Mouse (Mus musculus): ENCODE data around the gene Ric8b. TPM values are rescaled to one million over a fixed set of nuclear protein-coding genes. Genes with fewer than 3 reads are reported as not detected.

Gene Ric8b
- polyA plus RNA-seq, 1 experiment from 2014 or later: 44.0 TPM

DNA sequence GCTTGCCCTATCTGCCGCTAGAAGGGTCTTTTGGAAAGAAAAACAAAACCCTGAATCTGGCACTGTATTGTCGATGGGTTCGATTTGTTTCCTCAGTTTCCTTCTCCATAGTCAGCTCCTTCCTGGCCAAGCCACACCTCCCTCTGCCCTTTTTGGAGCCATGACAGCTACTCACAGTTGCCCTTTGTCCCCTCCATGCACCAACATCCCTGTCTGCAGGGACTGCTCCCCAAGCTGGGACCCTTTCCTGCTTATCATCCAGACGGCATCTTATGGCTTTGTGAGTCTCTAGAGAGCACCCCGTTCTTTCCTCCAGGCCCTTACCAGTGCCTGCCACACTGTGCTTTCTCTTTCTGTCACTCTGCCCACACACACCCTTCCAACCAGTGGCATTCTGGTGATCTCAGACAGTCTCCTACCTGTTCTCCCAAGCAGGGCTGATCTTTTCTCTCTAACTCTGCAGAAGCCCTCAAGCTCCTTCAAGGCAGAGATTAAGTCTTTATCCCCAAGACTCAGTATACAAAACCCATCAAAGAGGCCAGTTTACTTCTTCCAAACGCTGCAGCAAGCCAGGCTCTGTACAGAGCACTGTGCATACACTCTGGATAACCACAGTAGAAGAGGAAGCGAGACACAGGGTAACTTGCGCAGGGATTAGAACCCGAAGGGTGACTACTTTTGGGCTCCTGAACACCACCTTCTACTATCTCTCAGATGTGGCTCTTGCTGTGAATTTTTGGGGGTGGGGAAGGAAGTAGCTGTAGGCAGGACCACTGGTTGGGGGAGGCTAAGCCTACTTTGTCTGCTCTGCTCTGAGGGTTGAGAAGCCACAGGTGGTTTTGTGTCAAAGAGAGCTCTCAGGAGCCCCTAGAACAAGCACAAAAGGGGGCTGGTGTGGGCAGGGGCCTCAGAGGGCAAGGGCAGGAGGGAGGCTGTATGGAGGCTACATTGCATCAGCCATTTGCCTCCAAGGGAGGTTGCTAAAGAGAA is 20.2 kb upstream of the Ric8b start:
- no peak for ATAC-seq (ENCODE audit: low FRiP score)
- H3K9ac ChIP-seq (replicated peaks): no peak overlapping the region
- H3K27ac ChIP-seq (replicated peaks): no peak overlapping the region
- no peaks in the 10 kb centered on the region for H3K36me3 ChIP-seq
- H3K4me1 ChIP-seq: peaks cover 3% of the 10 kb centered on the region; the same call in 1 of the 2 replicates
- no peaks in the 10 kb centered on the region for H3K27me3 ChIP-seq (replicated peaks)
- no peak overlapping the region for H3K4me3 ChIP-seq (replicated peaks)
- WGBS: 73% methylated on average over 9 of the region's 9 CpGs
- H3K4me2 ChIP-seq: no peak overlapping the region
- H3K9me3 ChIP-seq (replicated peaks): no peaks in the 10 kb centered on the region

DNA sequence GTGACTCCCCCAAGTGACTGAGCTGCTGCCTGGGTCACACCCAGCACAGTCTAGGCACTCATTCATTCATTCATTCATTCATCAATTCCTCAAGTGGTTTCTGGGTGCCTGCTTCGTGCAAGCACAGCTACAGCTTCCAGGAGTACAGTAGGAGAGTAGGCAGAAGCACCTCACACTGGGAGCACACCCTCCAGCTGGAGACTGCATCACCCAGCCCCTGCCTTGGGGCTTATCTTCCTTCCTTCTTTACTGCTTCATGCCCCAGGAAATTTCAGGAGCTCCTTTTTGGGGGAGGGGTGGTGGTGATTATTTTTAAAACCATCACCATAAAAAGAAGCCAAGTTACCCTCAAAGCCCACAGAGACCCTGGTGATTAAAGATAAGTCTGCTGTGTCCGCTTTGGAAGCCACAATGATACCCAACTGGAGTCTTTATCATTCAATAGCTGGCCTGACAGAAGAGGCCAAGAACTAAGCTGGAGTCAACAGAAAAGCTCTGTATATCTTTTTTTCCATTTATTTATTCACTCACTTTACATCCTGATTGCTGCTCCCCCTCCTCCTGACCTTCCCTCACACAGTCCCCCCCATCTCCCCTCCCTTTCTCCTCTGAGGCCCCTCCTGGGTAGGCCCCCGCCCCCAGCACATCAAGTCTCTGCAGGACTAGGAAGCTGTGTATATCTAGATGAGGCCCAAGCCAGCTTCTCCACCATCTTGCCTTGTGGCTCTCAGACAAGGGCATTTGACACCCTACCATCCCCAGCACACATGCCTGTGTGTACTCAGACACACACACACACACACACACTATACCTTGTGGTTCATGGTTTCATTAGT is 19.1 kb upstream of the Ric8b start:
- Histone ChIP-seq H3K9ac (replicated peaks) (no peak overlapping the region), H3K27me3 (replicated peaks) (no peaks in the 10 kb centered on the region), H3K9me3 (replicated peaks) (no peaks in the 10 kb centered on the region), H3K36me3 (no peaks in the 10 kb centered on the region), H3K4me2 (no peak overlapping the region), H3K27ac (replicated peaks) (no peak overlapping the region; the same call in 1 of the 2 replicates), H3K4me1 (peaks cover 6% of the 10 kb centered on the region), H3K4me3 (replicated peaks) (no peak overlapping the region)
- ATAC-seq (ENCODE audit: low FRiP score): no peak
- WGBS: 75% methylated on average over 3 of the region's 3 CpGs

- Histone ChIP-seq H3K4me1 (peaks cover 20% of the 10 kb centered on the region), H3K9me3 (replicated peaks) (no peaks in the 10 kb centered on the region), H3K27ac (replicated peaks) (no peak overlapping the region), H3K4me3 (replicated peaks) (no peak overlapping the region), H3K36me3 (no peaks in the 10 kb centered on the region), H3K4me2 (no peak overlapping the region), H3K9ac (replicated peaks) (no peak overlapping the region), H3K27me3 (replicated peaks) (no peaks in the 10 kb centered on the region)
- WGBS: 81% methylated on average over 5 of the region's 5 CpGs
- ATAC-seq (ENCODE audit: low FRiP score): no peak
Measured at GRCm38 (mm10) chr10:84901676-84902075, 15.7 kb upstream of the Ric8b start.

GRCm38 (mm10) chr10:84902213-84902612 is 15.2 kb upstream of the Ric8b start:
- H3K9me3 ChIP-seq (replicated peaks): no peaks in the 10 kb centered on the region
- no peak overlapping the region for H3K4me2 ChIP-seq
- no peaks in the 10 kb centered on the region for H3K36me3 ChIP-seq
- H3K27me3 ChIP-seq (replicated peaks): no peaks in the 10 kb centered on the region
- 68% methylated on average over 2 of the region's 2 CpGs for WGBS
- no peak overlapping the region for H3K9ac ChIP-seq (replicated peaks)
- H3K4me3 ChIP-seq (replicated peaks): no peak overlapping the region
- no peak overlapping the region for H3K27ac ChIP-seq (replicated peaks)
- no peak for ATAC-seq (ENCODE audit: low FRiP score)
- peaks cover 21% of the 10 kb centered on the region for H3K4me1 ChIP-seq

DNA sequence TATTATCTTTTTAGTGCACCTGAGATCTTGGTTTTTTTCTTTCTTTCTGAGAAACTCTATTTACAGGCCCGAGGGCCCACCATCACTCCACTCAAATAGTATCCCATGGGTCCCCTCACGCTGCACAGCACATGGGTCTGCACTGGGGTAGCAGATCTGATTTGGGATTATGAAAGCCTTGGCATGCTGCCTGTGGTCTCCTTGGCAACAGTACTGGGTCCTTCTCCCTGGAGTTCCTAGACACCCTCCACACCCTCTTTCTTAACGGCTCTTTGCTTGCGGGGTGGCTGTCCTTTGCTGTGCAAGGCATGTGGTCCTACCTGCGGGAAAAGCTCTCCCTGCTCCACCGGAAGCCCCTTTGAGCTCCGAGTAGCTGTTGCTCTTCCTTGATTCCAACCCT is 14.1 kb upstream of the Ric8b start:
- WGBS: 32% methylated on average over 6 of the region's 7 CpGs
- Histone ChIP-seq H3K27me3 (replicated peaks) (no peaks in the 10 kb centered on the region), H3K9me3 (replicated peaks) (no peaks in the 10 kb centered on the region), H3K4me2 (peak overlapping the region; percentile 7; the same call in 1 of the 2 replicates), H3K36me3 (no peaks in the 10 kb centered on the region), H3K4me1 (peaks cover 25% of the 10 kb centered on the region), H3K9ac (replicated peaks) (no peak overlapping the region), H3K27ac (replicated peaks) (0 out of 2 replicates have a peak overlapping the region, but pooled peaks have one; percentile 38), H3K4me3 (replicated peaks) (no peak overlapping the region)
- ATAC-seq (ENCODE audit: low FRiP score): no peak

GRCm38 (mm10) chr10:84903742-84904141 is 13.7 kb upstream of the Ric8b start:
- peak overlapping the region; percentile 38; the same call in 1 of the 2 replicates for H3K27ac ChIP-seq (replicated peaks)
- no peak overlapping the region for H3K9ac ChIP-seq (replicated peaks)

DNA sequence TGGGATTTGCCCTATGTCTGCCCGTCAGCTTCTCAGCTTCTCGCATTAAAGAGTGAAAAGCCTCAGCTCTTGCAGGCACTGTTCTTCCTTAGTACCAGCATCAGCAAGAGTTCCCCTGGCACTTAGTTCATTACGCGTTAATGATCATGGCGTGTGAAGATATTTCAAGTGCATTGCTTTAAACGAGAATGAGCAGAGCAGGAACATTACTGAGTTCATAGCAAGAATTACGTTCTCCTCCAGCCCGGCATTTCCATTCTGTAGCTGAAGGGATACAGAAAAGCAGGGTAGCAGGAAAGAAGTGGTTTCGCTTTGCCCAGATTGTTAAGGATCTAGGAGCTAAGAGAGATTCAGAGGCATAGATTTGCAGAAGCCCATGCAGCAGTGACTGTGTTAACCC is 10.5 kb upstream of the Ric8b start:
- Histone ChIP-seq H3K9ac (replicated peaks) (no peak overlapping the region), H3K9me3 (replicated peaks) (no peaks in the 10 kb centered on the region), H3K4me2 (peak overlapping the region; percentile 19; the same call in 1 of the 2 replicates), H3K36me3 (no peaks in the 10 kb centered on the region), H3K27me3 (replicated peaks) (no peaks in the 10 kb centered on the region), H3K4me1 (peaks cover 44% of the 10 kb centered on the region), H3K4me3 (replicated peaks) (no peak overlapping the region), H3K27ac (replicated peaks) (peak overlapping the region; percentile 68)
- no peak for ATAC-seq (ENCODE audit: low FRiP score)
- whole genome bisulfite sequencing: 47% methylated on average over 9 of the region's 9 CpGs

More at GRCm38 (mm10) chr10:84903742-84904141, 13.7 kb upstream of the Ric8b start:
- 0 out of 2 replicates have a peak, but pooled peaks have one; percentile 20 for ATAC-seq (ENCODE audit: low FRiP score)
- 9% methylated on average over 5 of the region's 5 CpGs for whole genome bisulfite sequencing
- no peak overlapping the region for H3K4me3 ChIP-seq (replicated peaks)
- H3K27me3 ChIP-seq (replicated peaks): no peaks in the 10 kb centered on the region
- peaks cover 25% of the 10 kb centered on the region for H3K4me1 ChIP-seq
- H3K36me3 ChIP-seq: no peaks in the 10 kb centered on the region
- H3K9me3 ChIP-seq (replicated peaks): no peaks in the 10 kb centered on the region
- H3K4me2 ChIP-seq: peak overlapping the region; percentile 7; the same call in 1 of the 2 replicates

DNA sequence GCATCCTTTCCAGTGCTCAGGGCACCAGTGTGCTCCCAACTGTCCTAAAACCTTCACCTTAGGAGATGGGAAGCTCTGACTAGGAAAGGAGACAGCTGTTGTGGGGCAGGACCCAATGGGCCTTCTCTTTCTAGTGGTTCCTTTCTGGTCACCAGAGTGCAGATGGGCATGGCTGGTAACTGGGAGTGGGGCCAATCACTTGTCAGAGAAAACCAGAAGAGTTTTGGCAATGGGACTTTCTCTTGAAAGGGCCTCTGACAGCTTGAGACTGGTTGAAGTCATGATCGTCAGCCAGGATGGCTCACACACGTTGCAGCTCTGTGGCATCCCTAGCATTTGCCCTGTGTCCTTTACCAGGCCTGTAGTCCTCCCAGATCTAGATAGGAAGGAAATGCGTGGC is 9.4 kb upstream of the Ric8b start:
- H3K4me1 ChIP-seq: peaks cover 44% of the 10 kb centered on the region
- H3K36me3 ChIP-seq: no peaks in the 10 kb centered on the region
- H3K4me3 ChIP-seq (replicated peaks): no peak overlapping the region
- H3K27me3 ChIP-seq (replicated peaks): no peaks in the 10 kb centered on the region
- no peaks in the 10 kb centered on the region for H3K9me3 ChIP-seq (replicated peaks)
- no peak overlapping the region for H3K9ac ChIP-seq (replicated peaks)
- 82% methylated on average over 3 of the region's 3 CpGs for WGBS
- 0 out of 2 replicates have a peak overlapping the region, but pooled peaks have one; percentile 15 for H3K27ac ChIP-seq (replicated peaks)
- H3K4me2 ChIP-seq: no peak overlapping the region
- ATAC-seq (ENCODE audit: low FRiP score): no peak

DNA sequence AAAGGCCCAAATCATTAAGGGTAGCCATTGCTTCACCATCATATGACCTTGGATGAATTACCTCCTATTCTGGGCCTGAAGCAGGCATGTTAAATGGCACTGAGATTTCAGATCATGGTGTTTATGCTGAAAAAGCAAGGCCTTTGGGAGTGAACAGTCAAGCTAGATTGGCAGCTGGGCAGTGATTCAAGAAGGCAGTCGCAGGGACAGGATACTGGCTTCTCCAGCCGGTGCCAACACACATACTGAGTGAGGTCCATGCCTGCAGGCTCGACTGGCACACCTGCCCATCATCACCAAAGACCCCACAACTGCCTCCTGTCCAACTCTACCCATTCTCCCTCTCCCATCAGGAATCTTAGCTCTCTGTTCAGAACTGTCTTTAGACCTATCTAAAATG is 8.9 kb upstream of the Ric8b start:
- Histone ChIP-seq H3K27me3 (replicated peaks) (no peaks in the 10 kb centered on the region), H3K36me3 (no peaks in the 10 kb centered on the region), H3K4me1 (peaks cover 40% of the 10 kb centered on the region), H3K27ac (replicated peaks) (no peak overlapping the region), H3K4me2 (no peak overlapping the region), H3K4me3 (replicated peaks) (no peak overlapping the region), H3K9ac (replicated peaks) (no peak overlapping the region), H3K9me3 (replicated peaks) (no peaks in the 10 kb centered on the region)
- ATAC-seq (ENCODE audit: low FRiP score): no peak
- 79% methylated on average over 3 of the region's 3 CpGs for WGBS

- peak overlapping the region; percentile 9; the same call in 1 of the 2 replicates for H3K4me2 ChIP-seq
Measured at GRCm38 (mm10) chr10:84909021-84909801, 8.2 kb upstream of the Ric8b start.

DNA sequence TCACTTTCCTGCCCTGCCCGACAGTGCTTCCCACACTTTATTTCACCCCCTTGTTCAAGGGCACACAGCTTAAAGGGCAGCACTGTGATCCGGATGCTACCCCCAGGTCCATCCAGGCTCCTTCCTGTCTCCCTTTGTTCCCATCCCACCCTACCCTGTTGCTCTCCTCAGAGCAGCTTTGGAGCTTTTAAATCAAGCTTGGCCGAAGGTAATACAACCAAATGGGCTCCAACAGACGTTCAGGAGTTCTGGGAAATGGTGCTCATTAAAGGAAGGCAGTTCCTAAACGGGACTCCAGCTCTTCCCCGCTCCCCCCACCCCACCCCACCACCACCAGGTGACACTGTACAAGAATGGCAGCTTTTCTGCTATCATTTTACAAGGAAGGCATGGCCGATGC is 7.2 kb upstream of the Ric8b start:
- no peaks in the 10 kb centered on the region for H3K27me3 ChIP-seq (replicated peaks)
- H3K4me1 ChIP-seq: peaks cover 31% of the 10 kb centered on the region
- no peak for ATAC-seq (ENCODE audit: low FRiP score)
- no peak overlapping the region for H3K4me2 ChIP-seq
- H3K27ac ChIP-seq (replicated peaks): no peak overlapping the region
- WGBS: 14% methylated on average over 7 of the region's 7 CpGs
- H3K9ac ChIP-seq (replicated peaks): no peak overlapping the region
- H3K4me3 ChIP-seq (replicated peaks): no peak overlapping the region
- no peaks in the 10 kb centered on the region for H3K36me3 ChIP-seq
- no peaks in the 10 kb centered on the region for H3K9me3 ChIP-seq (replicated peaks)

More at GRCm38 (mm10) chr10:84909021-84909801, 8.2 kb upstream of the Ric8b start:
- H3K4me1 ChIP-seq: peaks cover 33% of the 10 kb centered on the region
- no peaks in the 10 kb centered on the region for H3K27me3 ChIP-seq (replicated peaks)
- H3K27ac ChIP-seq (replicated peaks): 0 out of 2 replicates have a peak overlapping the region, but pooled peaks have one; percentile 9
- no peaks in the 10 kb centered on the region for H3K9me3 ChIP-seq (replicated peaks)
- no peaks in the 10 kb centered on the region for H3K36me3 ChIP-seq
- H3K9ac ChIP-seq (replicated peaks): no peak overlapping the region
- no peak overlapping the region for H3K4me3 ChIP-seq (replicated peaks)
- WGBS: 58% methylated on average over 17 of the region's 17 CpGs
- no peak for ATAC-seq (ENCODE audit: low FRiP score)
